In genomic region chr4:152434836-152435235, GRCm38 (mm10) we compare ENCODE assay signal across 8 mouse cellular contexts. TPM values are rescaled to one million over a fixed set of nuclear protein-coding genes. Genes with fewer than 3 reads are reported as not detected.
DNase-seq lines count a peak whose midpoint lies in the region; ATAC-seq lines count a peak whose summit lies in the region.

No protein-coding gene starts in this region.

- peak; percentile 83 for ATAC-seq in common myeloid progenitor, adult 5-6 weeks (replicated peaks; ENCODE audit: low read depth, poor library complexity, severe bottlenecking)
- peak; percentile 73 for ATAC-seq in megakaryocyte, adult 5-6 weeks (ENCODE audit: poor library complexity, severe bottlenecking)

- peak; percentile 70 for DNase-seq in WW6 (ENCODE audit: low read depth, low spot score)
- peak; percentile 95 for DNase-seq in gastrocnemius, postnatal 10 days
- peak; percentile 64 for DNase-seq in hindlimb bud, embryonic 11.5 days (ENCODE audit: extremely low spot score, low read depth, low spot score)
- peak; percentile 93 to 98 for DNase-seq in left cerebral cortex, adult 18-20 months (ENCODE audit: low spot score in 2 of 2)
- peak; percentile 97 for DNase-seq in right cerebral cortex, postnatal 14 days
- peak; percentile 89 for DNase-seq in urinary bladder, postnatal 25 days (ENCODE audit: low spot score)

RNA-seq across cellular contexts. Expression of gene Nphp4, which starts 41.7 kb away (rescaled TPM):
- total RNA-seq in common myeloid progenitor, adult 5-6 weeks (2017) = 0.41 TPM in 1 of 2 replicates, not detected in the other
- total RNA-seq in gastrocnemius, postnatal 10 days (2021) = 1 to 10 TPM; 1.2 to 1.8 TPM
- total RNA-seq in left cerebral cortex, adult 18-20 months (2021) = 10 to 100 TPM; 18.4 to 23.9 TPM
- total RNA-seq in megakaryocyte, adult 5-6 weeks (2015) = 0.27 and 0.91 TPM in 2 replicates
- total RNA-seq in megakaryocyte, adult 5-6 weeks (2017) = 0.18 TPM in 1 of 2 replicates, not detected in the other

RNA-seq across cellular contexts. Expression of gene Kcnab2, which starts 42.8 kb away (rescaled TPM):
- total RNA-seq in common myeloid progenitor, adult 5-6 weeks (2017) = 59.8 and 61.7 TPM in 2 replicates
- total RNA-seq in gastrocnemius, postnatal 10 days (2021) = 1 to 10 TPM; 3.2 to 5.4 TPM
- total RNA-seq in left cerebral cortex, adult 18-20 months (2021) = 100 to 1,000 TPM; 382 to 428 TPM
- 51.4 and 61.6 TPM in 2 replicates for total RNA-seq in megakaryocyte, adult 5-6 weeks (2015)
- total RNA-seq in megakaryocyte, adult 5-6 weeks (2017) = 77.7 and 116 TPM in 2 replicates

Comparison
In these comparisons a context has a peak if more than half of its experiments do, and no peak if none do; other contexts are left out.
1. Peak in every context shown above with its lines: DNase-seq and ATAC-seq.
2. RNA of gene Nphp4, which starts 41.7 kb away (total RNA-seq): 18.4 to 23.9 TPM in left cerebral cortex, adult 18-20 months; 1.2 to 1.8 TPM in gastrocnemius, postnatal 10 days, 0.41 TPM in common myeloid progenitor, adult 5-6 weeks and 0.18 to 0.91 TPM in megakaryocyte, adult 5-6 weeks; every median in the first group is over 4 times any median in the second.